Mouse (Mus musculus) forebrain, embryonic 11.5 days (tissue): ENCODE data around the gene Zdhhc21. TPM values are rescaled to one million over a fixed set of nuclear protein-coding genes. Genes with fewer than 3 reads are reported as not detected.
A peak's percentile ranks its signal among the peaks of the same experiment; 100 is the strongest.

Experiments
- ATAC-seq: fragments of 200-750 bp; cut with Nextera tagmentation; replicated peaks from 2 replicates; pipeline ENCODE4 v1.8.0; 2017; ENCODE audit warnings: moderate TSS enrichment; ENCODE audit not compliant: low FRiP score
- DNase-seq: peaks from one replicate; pipeline ENCODE4 v3.0.0-alpha.2; 2017; ENCODE audit warnings: low spot score
- H3K27ac ChIP-seq: fragments of 300-500 bp; sonication (generic); 2 replicates; pipeline ENCODE4 v1.5.1; 2014; ENCODE audit warnings: low read depth, low read length
- H3K27me3 ChIP-seq: fragments of 300-500 bp; sonication (generic); 2 replicates; pipeline ENCODE4 v1.6.1; 2014; ENCODE audit warnings: mild to moderate bottlenecking, low read length, mixed read lengths; ENCODE audit not compliant: control insufficient read depth, insufficient read depth
- H3K36me3 ChIP-seq: fragments of 300-500 bp; sonication (generic); 2 replicates; pipeline ENCODE4 v1.6.1; 2014; ENCODE audit warnings: mild to moderate bottlenecking, low read length, moderate library complexity, mixed read lengths; ENCODE audit not compliant: control insufficient read depth, insufficient read depth
- H3K4me1 ChIP-seq: fragments of 300-500 bp; sonication (generic); replicated peaks from 2 replicates; pipeline ENCODE4 v1.6.1; 2014; ENCODE audit warnings: low read length, mixed read lengths; ENCODE audit not compliant: control insufficient read depth, insufficient read depth
- H3K4me2 ChIP-seq: fragments of 300-500 bp; sonication (generic); 2 replicates; pipeline ENCODE4 v1.6.1; 2014; ENCODE audit warnings: low read depth, mild to moderate bottlenecking, low read length, moderate library complexity, mixed read lengths; ENCODE audit not compliant: severe bottlenecking
- H3K4me3 ChIP-seq: fragments of 300-500 bp; sonication (generic); 2 replicates; pipeline ENCODE4 v1.5.1; 2014; ENCODE audit warnings: low read depth, low read length
- H3K9ac ChIP-seq: fragments of 300-500 bp; sonication (generic); 2 replicates; pipeline ENCODE4 v1.6.1; 2014; ENCODE audit warnings: low read length
- H3K9me3 ChIP-seq: fragments of 300-500 bp; sonication (generic); 2 replicates; pipeline ENCODE4 v1.6.1; 2016; ENCODE audit warnings: low read length, mixed read lengths; ENCODE audit not compliant: control insufficient read depth
- WGBS: fragments of 180-500 bp; shearing (Covaris S2); extraction: QIAGEN DNeasy Blood & Tissue Kit; methylation state at CpG from one replicate; pipeline ENCODE4 v1.1.7; 2014; 5-methylcytosine and 5-hydroxymethylcytosine counted together
- polyA plus RNA-seq: library from polyadenylated mRNA; unstranded; fragments of >200 nt; fragmentation: Nextera tagmentation; extraction: Ambion mirVana; gene quantifications from 2 replicates; pipeline ENCODE4 v1.2.1, GENCODE M21; 2014

Gene Zdhhc21
- polyA plus RNA-seq, 1 experiment from 2014 or later, result 14.2 TPM

DNA sequence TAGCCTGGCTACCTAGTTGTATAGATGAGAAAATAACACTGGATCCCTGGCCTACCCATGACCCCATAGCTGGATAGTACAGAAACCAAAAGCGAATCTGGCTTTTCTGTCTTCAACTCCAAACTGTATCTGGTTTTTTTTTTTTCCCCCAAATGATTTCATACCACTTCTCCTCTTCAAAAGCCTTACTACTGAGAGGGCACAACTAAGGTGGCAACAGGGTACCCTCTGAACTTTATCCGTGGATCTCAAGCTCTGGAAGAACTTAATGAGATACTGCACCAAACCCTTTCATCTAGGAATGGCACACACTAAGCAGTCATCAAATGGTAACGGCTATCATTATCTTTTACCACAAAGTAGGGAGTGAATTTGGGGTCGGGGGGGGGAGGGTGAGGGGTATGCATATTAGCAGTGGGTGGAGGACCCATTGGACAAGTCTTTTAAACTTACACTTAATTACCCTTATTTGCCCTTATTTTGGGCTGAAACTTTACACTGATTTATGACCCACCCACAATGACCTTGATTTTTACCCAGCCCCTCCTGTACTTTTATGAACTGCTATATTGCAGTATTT lies 1.2 kb downstream of the Zdhhc21 start:
- Histone ChIP-seq H3K36me3 (no peaks in the 10 kb centered on the region), H3K9ac (peak overlapping the region; percentile 91), H3K4me3 (peak overlapping the region; percentile 84), H3K27me3 (no peaks in the 10 kb centered on the region), H3K4me1 (peaks cover 5% of the 10 kb centered on the region; the same call in 1 of the 2 replicates), H3K4me2 (peak overlapping the region; percentile 84), H3K9me3 (no peaks in the 10 kb centered on the region), H3K27ac (0 out of 2 replicates have a peak overlapping the region, but pooled peaks have one; percentile 58)
- WGBS, result 28% methylated on average over 4 of the region's 4 CpGs
- DNase-seq (no peak), ATAC-seq (peak; percentile 4; the same call in 1 of the 2 replicates)

DNA sequence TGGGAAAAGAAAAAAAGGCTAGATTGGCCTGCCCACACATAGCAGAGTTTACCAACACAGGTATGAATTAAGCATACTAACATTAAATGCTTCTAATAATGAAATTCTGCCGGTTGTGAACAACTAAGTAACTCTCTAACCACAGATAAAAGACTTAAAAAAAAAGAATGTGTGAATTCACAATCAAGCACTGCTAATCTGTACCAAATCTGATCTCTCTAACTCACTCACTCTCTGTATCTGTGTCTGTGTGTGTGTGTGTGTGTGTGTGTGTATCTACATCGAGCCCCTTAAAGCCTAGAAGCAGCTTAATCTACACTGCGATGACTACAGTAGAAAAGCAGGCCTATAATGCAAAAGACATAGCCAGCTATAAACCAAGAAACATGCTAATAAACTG lies 2.8 kb downstream of the Zdhhc21 start:
- Histone ChIP-seq H3K4me1 (peaks cover 5% of the 10 kb centered on the region; the same call in 1 of the 2 replicates), H3K36me3 (no peaks in the 10 kb centered on the region), H3K9me3 (no peaks in the 10 kb centered on the region), H3K27me3 (no peaks in the 10 kb centered on the region), H3K27ac (no peak overlapping the region), H3K4me2 (no peak overlapping the region), H3K9ac (no peak overlapping the region), H3K4me3 (no peak overlapping the region)
- DNase-seq, result no peak
- ATAC-seq, result no peak
- 89% methylated on average over 3 of the region's 3 CpGs for WGBS

DNA sequence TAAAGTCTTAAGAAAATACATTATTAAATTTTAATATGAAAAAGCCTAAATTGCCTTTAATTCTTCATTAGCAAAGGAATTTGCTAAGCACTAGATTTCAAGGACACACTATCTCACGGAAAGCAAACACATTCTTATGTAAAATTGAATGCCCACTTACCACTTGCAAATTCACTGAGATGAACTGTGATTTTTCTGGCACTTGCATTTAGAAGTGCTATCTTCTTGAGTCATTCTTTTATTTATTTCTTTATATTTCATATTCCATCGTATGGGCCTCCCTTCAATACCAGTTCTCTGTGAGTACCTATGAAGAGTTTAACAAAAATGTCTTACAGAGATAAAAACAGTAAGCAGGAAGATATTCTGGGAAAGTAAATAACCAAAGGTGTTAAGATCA lies 5.9 kb downstream of the Zdhhc21 start:
- Histone ChIP-seq H3K4me2 (no peak overlapping the region), H3K27ac (no peak overlapping the region), H3K36me3 (no peaks in the 10 kb centered on the region), H3K4me3 (no peak overlapping the region), H3K27me3 (no peaks in the 10 kb centered on the region), H3K9me3 (no peaks in the 10 kb centered on the region), H3K9ac (no peak overlapping the region), H3K4me1 (peaks cover 2% of the 10 kb centered on the region; the same call in 1 of the 2 replicates)
- ATAC-seq (no peak), DNase-seq (no peak)
- 87% methylated on average over 2 of the region's 2 CpGs for WGBS

DNA sequence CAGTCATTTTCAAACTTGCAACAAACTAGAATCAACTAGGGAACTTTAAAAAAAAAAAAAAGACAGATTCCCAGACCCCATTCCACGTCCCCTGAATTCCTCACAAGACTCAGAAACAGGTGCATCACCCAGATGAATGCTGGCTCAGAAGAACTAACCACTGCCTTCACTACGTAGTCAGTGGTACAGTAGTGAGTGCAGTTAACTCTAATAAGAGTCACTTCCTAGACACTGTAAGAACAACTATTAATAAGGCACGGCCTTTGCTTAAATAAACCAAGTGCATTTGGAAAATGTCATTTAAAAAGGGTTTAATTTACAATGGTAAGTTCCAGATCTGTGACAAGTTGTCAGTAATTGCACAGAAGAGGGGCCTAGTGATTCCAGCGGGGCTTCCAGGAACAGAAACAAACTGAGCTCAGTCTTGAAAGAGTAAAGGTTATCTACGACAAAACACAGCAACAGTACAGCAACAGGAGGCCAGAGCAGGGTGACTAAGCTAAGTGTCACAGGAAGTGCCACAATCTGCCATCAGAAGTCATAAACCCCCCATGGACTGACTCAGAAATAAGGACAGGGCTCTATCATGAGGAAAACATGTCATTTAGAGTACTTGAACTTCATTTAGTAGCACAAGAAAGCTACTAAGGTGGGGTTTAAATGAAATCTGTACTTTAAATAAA lies 11.1 kb downstream of the Zdhhc21 start:
- Histone ChIP-seq H3K36me3 (no peaks in the 10 kb centered on the region; the same call in 1 of the 2 replicates), H3K9me3 (no peaks in the 10 kb centered on the region), H3K4me3 (no peak overlapping the region), H3K27ac (0 out of 2 replicates have a peak overlapping the region, but pooled peaks have one; percentile 3), H3K4me1 (no peaks in the 10 kb centered on the region), H3K4me2 (no peak overlapping the region), H3K9ac (no peak overlapping the region), H3K27me3 (no peaks in the 10 kb centered on the region)
- DNase-seq, result no peak
- ATAC-seq, result no peak
- WGBS, result 53% methylated on average over 5 of the region's 5 CpGs

GRCm38 (mm10) chr4:82837526-82838240 lies 22.1 kb downstream of the Zdhhc21 start:
- 85% methylated on average over 3 of the region's 3 CpGs for WGBS
- H3K4me2 ChIP-seq, result no peak overlapping the region
- H3K9me3 ChIP-seq, result no peaks in the 10 kb centered on the region
- DNase-seq (no peak), ATAC-seq (no peak)
- H3K27ac ChIP-seq, result no peak overlapping the region
- no peaks in the 10 kb centered on the region for H3K36me3 ChIP-seq
- no peaks in the 10 kb centered on the region for H3K4me1 ChIP-seq
- H3K4me3 ChIP-seq, result no peak overlapping the region
- no peak overlapping the region for H3K9ac ChIP-seq
- no peaks in the 10 kb centered on the region for H3K27me3 ChIP-seq

DNA sequence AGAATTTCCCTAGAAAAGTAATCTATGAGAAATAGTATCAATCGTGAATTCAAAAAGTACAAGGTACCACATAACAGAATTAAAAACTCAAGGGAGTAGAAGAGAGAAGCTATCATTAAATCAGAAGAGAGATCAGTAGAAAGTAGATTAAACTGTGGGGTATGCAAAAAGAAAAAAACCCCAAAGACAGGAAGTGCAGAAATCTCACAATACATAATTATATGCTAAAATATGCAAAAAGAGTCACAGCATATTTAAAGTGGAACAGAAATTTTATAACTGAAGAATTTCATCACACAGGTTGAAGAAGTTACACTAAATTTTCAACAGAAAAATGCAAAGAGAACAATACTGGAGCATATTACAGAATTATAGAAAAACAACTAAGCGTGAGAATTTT lies 28.6 kb downstream of the Zdhhc21 start:
- no peak overlapping the region for H3K27ac ChIP-seq
- H3K9ac ChIP-seq, result no peak overlapping the region
- DNase-seq (no peak), ATAC-seq (no peak)
- H3K4me3 ChIP-seq, result no peak overlapping the region
- H3K4me1 ChIP-seq, result no peaks in the 10 kb centered on the region
- no peak overlapping the region for H3K4me2 ChIP-seq
- H3K27me3 ChIP-seq, result no peaks in the 10 kb centered on the region
- H3K36me3 ChIP-seq, result no peaks in the 10 kb centered on the region
- no peaks in the 10 kb centered on the region for H3K9me3 ChIP-seq
- 96% methylated on average over 2 of the region's 2 CpGs for WGBS

- H3K27ac ChIP-seq, result no peak overlapping the region
- H3K4me1 ChIP-seq, result no peaks in the 10 kb centered on the region
- WGBS, result 63% methylated on average over 5 of the region's 5 CpGs
- no peak overlapping the region for H3K4me2 ChIP-seq
- no peaks in the 10 kb centered on the region for H3K27me3 ChIP-seq
- H3K4me3 ChIP-seq, result no peak overlapping the region
- H3K9ac ChIP-seq, result no peak overlapping the region
- H3K9me3 ChIP-seq, result no peaks in the 10 kb centered on the region
- H3K36me3 ChIP-seq, result no peaks in the 10 kb centered on the region
- ATAC-seq, result no peak
- DNase-seq, result no peak
Measured at GRCm38 (mm10) chr4:82829429-82829828, 30.3 kb downstream of the Zdhhc21 start.

DNA sequence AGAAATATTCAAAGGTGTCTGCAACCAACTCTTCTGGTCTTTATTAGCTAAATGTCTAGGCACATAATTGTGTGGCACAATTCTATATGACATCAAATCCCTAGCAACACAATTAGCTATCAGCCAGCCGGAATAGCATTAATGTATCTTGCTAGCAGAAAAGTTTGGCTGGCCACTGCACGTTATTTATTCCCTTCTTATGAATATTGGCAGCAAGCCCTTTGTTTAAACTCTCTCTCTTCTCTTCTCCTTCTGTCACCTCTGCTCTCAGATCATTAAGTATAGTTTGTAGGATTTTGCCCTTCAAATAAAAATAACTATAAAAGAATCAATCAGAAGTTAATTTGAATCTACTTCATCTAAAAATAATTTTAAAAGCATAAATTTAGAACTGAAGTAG lies 32.8 kb downstream of the Zdhhc21 start:
- Histone ChIP-seq H3K27me3 (no peaks in the 10 kb centered on the region), H3K9me3 (no peaks in the 10 kb centered on the region), H3K36me3 (no peaks in the 10 kb centered on the region), H3K4me3 (no peak overlapping the region), H3K9ac (no peak overlapping the region), H3K4me1 (no peaks in the 10 kb centered on the region), H3K4me2 (no peak overlapping the region), H3K27ac (no peak overlapping the region)
- no peak for ATAC-seq
- WGBS, result 70% methylated on average over 2 of the region's 2 CpGs
- DNase-seq, result no peak
